Mouse (Mus musculus): Measurements from ENCODE around the gene Ermp1. TPM values are rescaled to one million over a fixed set of nuclear protein-coding genes. Genes with fewer than 3 reads are reported as not detected.
"Not testable (repeated sequence)": the region's sequence is repeated elsewhere in the genome, so short reads cannot be mapped to it uniquely, and the experiment has no call there.

Gene Ermp1
- total RNA-seq, 2 experiments from 2014 or later: 6.4 to 6.6 TPM

GRCm38 (mm10) chr19:29607521-29607920 is 40.7 kb downstream of the Ermp1 start:
- intact Hi-C loops (cut with DNase I): no loop called here
- no peak for DNase-seq

GRCm38 (mm10) chr19:29604653-29605052 is 43.6 kb downstream of the Ermp1 start:
- DNase-seq: no peak
- intact Hi-C loops (cut with DNase I): no loop called here

GRCm38 (mm10) chr19:29603548-29604353 is 44.5 kb downstream of the Ermp1 start:
- intact Hi-C loops (cut with DNase I): no loop called here

GRCm38 (mm10) chr19:29598981-29599380 is 49.2 kb downstream of the Ermp1 start:
- intact Hi-C loops (cut with DNase I): no loop called here
- DNase-seq: no peak

More at GRCm38 (mm10) chr19:29603548-29604353, 44.5 kb downstream of the Ermp1 start:
- DNase-seq: no peak

GRCm38 (mm10) chr19:29596985-29597384 is 51.2 kb downstream of the Ermp1 start:
- no peak for DNase-seq
- intact Hi-C loops (cut with DNase I): no loop called here

GRCm38 (mm10) chr19:29596276-29596675 is 51.9 kb downstream of the Ermp1 start:
- DNase-seq: no peak
- intact Hi-C loops (cut with DNase I): no loop called here

- intact Hi-C loops (cut with DNase I); DNase-seq: not testable (repeated sequence)
Observed at GRCm38 (mm10) chr19:29593783-29594182, 54.4 kb downstream of the Ermp1 start.

GRCm38 (mm10) chr19:29583734-29584133 is 64.5 kb downstream of the Ermp1 start:
- intact Hi-C loops (cut with DNase I): no loop called here
- DNase-seq: no peak

- intact Hi-C loops (cut with DNase I): no loop called here
- DNase-seq: no peak
Observed at GRCm38 (mm10) chr19:29582439-29582838, 65.8 kb downstream of the Ermp1 start.

- intact Hi-C loops (cut with DNase I): no loop called here
- DNase-seq: no peak
Observed at GRCm38 (mm10) chr19:29566512-29566911, 81.7 kb downstream of the Ermp1 start.

GRCm38 (mm10) chr19:29563258-29563779 is 84.9 kb downstream of the Ermp1 start:
- intact Hi-C loops (cut with DNase I): loop anchor here (5.0 kb wide), 2 partner anchors 41 to 196 kb away; partner anchors contain the start of genes Cd274, Plgrkt and Ric1
- DNase-seq: peak in 1 of 2 experiments; percentile 51

- intact Hi-C loops (cut with DNase I): loop anchor here (5.0 kb wide), 2 partner anchors 40 to 195 kb away; partner anchors contain the start of genes Cd274, Plgrkt and Ric1
- no peak for DNase-seq
Observed at GRCm38 (mm10) chr19:29562603-29563002, 85.6 kb downstream of the Ermp1 start.

GRCm38 (mm10) chr19:29562166-29562565 is 86.0 kb downstream of the Ermp1 start:
- intact Hi-C loops (cut with DNase I): loop anchor here (5.0 kb wide), 2 partner anchors 40 to 195 kb away; partner anchors contain the start of genes Cd274, Plgrkt and Ric1
- no peak for DNase-seq

Other genes with a start within 250 kb of the Ermp1 start
- not detected for gene Pdcd1lg2, start 237.5 kb downstream of the Ermp1 start, total RNA-seq (2021)
- gene Ric1, start 126.1 kb downstream of the Ermp1 start, total RNA-seq (2021): 10 to 100 TPM; 22.9 to 23.2 TPM
- gene Mlana, start 49.4 kb upstream of the Ermp1 start, total RNA-seq (2021): under 1 TPM in 1 of 2 experiments, not detected in 1; 0.31 TPM
- 10 to 100 TPM in 1 of 2 experiments, 1 to 10 TPM in 1; 9.6 to 11.0 TPM for gene 9930021J03Rik, start 157.6 kb upstream of the Ermp1 start, total RNA-seq (2021)
- 1 to 10 TPM; 7.4 to 9.3 TPM for gene Ranbp6, start 164.6 kb upstream of the Ermp1 start, total RNA-seq (2021)